ENCODE assay signal across 26 mouse cellular contexts in genomic region chr2:92317228-92317627, GRCm38 (mm10). TPM values are rescaled to one million over a fixed set of nuclear protein-coding genes. Genes with fewer than 3 reads are reported as not detected.
"Had no signal": no experiment of that assay in that cellular context is flagged by ENCODE, and none has a peak within 500 bp of the region (broad histone marks: within the 10 kb centered on the region; RNA-seq: fewer than 3 reads in every experiment).

No protein-coding gene starts in this region.

- H3K4me2 ChIP-seq: heart, embryonic 11.5 days; heart, embryonic 13.5 days; heart, embryonic 15.5 days; hindbrain, embryonic 13.5 days; hindbrain, embryonic 15.5 days; kidney, embryonic 15.5 days; limb, embryonic 12.5 days; liver, embryonic 11.5 days; liver, embryonic 13.5 days had no signal

- H3K27me3 ChIP-seq: heart, embryonic 13.5 days; heart, embryonic 15.5 days; hindbrain, embryonic 13.5 days; hindbrain, embryonic 15.5 days; kidney, embryonic 15.5 days; limb, embryonic 12.5 days; liver, embryonic 13.5 days had no signal

- H3K27ac ChIP-seq: heart, adult 2 months; heart, embryonic 13.5 days; heart, embryonic 15.5 days; hindbrain, embryonic 13.5 days; hindbrain, embryonic 15.5 days; hindbrain, postnatal 0 days; kidney, embryonic 15.5 days; layer of hippocampus, adult 2 months; left cerebral cortex, adult 2 months; limb, embryonic 10.5 days; limb, embryonic 12.5 days; liver, embryonic 13.5 days had no signal

- H3K4me3 ChIP-seq: heart, adult 2 months; heart, embryonic 13.5 days; heart, embryonic 15.5 days; hindbrain, embryonic 13.5 days; hindbrain, embryonic 15.5 days; kidney, embryonic 15.5 days; layer of hippocampus, adult 2 months; left cerebral cortex, adult 2 months; limb, embryonic 10.5 days; limb, embryonic 12.5 days; liver, embryonic 13.5 days had no signal

- H3K9me3 ChIP-seq: heart, embryonic 13.5 days; heart, embryonic 15.5 days; hindbrain, embryonic 13.5 days; hindbrain, embryonic 15.5 days; kidney, embryonic 15.5 days; limb, embryonic 10.5 days; limb, embryonic 12.5 days; liver, embryonic 13.5 days had no signal

- H3K4me1 ChIP-seq: heart, embryonic 15.5 days; hindbrain, embryonic 13.5 days; hindbrain, embryonic 15.5 days; kidney, embryonic 15.5 days; limb, embryonic 10.5 days; limb, embryonic 12.5 days had no signal

- DNase-seq: gastrocnemius, postnatal 14 days; gastrocnemius, postnatal 36 days; heart, adult 2 months; heart, postnatal 14 days; heart, postnatal 36 days; kidney, adult 11 months; kidney, adult 2 months; kidney, adult 9 months; kidney, postnatal 10 days; kidney, postnatal 25 days; kidney, postnatal 4 days; liver; liver, embryonic 13.5 days had no signal

- H3K9ac ChIP-seq: heart, embryonic 13.5 days; heart, embryonic 15.5 days; hindbrain, embryonic 13.5 days; hindbrain, embryonic 15.5 days; kidney, embryonic 15.5 days; limb, embryonic 12.5 days; liver, embryonic 13.5 days had no signal

- ATAC-seq: hindbrain, postnatal 0 days; intestine, embryonic 16.5 days had no signal

RNA-seq across cellular contexts. Expression of gene Large2, which starts 57.4 kb away (rescaled TPM):
- total RNA-seq: heart, adult 2 months; heart, postnatal 36 days had no signal
